Mouse (Mus musculus) intestine, postnatal 0 days (tissue): ENCODE measurements around the gene Gpr62. TPM values are rescaled to one million over a fixed set of nuclear protein-coding genes. Genes with fewer than 3 reads are reported as not detected.

Experiments used
- ATAC-seq: fragments of 200-750 bp; cut with Nextera tagmentation; 2 replicates; pipeline ENCODE4 v1.8.0; 2017; ENCODE audit warnings: mild to moderate bottlenecking, moderate TSS enrichment, moderate library complexity
- H3K27ac ChIP-seq: fragments of 300-500 bp; sonication (generic); 2 replicates; pipeline ENCODE4 v1.5.1; 2014; ENCODE audit warnings: mild to moderate bottlenecking, low read depth, low read length, moderate library complexity
- H3K27me3 ChIP-seq: fragments of 300-500 bp; sonication (generic); replicated peaks from 2 replicates; pipeline ENCODE4 v1.6.1; 2014; ENCODE audit warnings: low read length, mixed read lengths; ENCODE audit not compliant: control insufficient read depth, insufficient read depth
- H3K36me3 ChIP-seq: fragments of 300-500 bp; sonication (generic); 2 replicates; pipeline ENCODE4 v1.6.1; 2014; ENCODE audit warnings: mild to moderate bottlenecking, moderate library complexity; ENCODE audit not compliant: control insufficient read depth, insufficient read depth
- H3K4me1 ChIP-seq: fragments of 300-500 bp; sonication (generic); replicated peaks from 2 replicates; pipeline ENCODE4 v1.6.1; 2014; ENCODE audit warnings: antibody characterized with exemption, low read length, mixed read lengths; ENCODE audit not compliant: control insufficient read depth, insufficient read depth
- H3K4me2 ChIP-seq: fragments of 300-500 bp; sonication (generic); replicated peaks from 2 replicates; pipeline ENCODE4 v1.6.1; 2014; ENCODE audit warnings: low read depth, mild to moderate bottlenecking, moderate library complexity
- H3K4me3 ChIP-seq: fragments of 300-500 bp; sonication (generic); 2 replicates; pipeline ENCODE4 v1.5.1; 2014; ENCODE audit warnings: low read depth, low read length
- H3K9ac ChIP-seq: fragments of 300-500 bp; sonication (generic); 2 replicates; pipeline ENCODE4 v1.6.1; 2014; ENCODE audit warnings: mild to moderate bottlenecking, low read depth, low read length
- H3K9me3 ChIP-seq: fragments of 300-500 bp; sonication (generic); 2 replicates; pipeline ENCODE4 v1.6.1; 2016; ENCODE audit warnings: mixed run types; ENCODE audit not compliant: control insufficient read depth
- CTCF ChIP-seq: sonication (generic); IDR thresholded peaks from 2 replicates; pipeline ENCODE4 v1.5.1; 2016; ENCODE audit warnings: low read depth, mild to moderate bottlenecking, control low read depth, antibody characterized with exemption, moderate library complexity
- WGBS: fragments of 180-500 bp; shearing (Covaris S2); extraction: QIAGEN DNeasy Blood & Tissue Kit; methylation state at CpG from one replicate; pipeline ENCODE4 v1.1.7; 2014; 5-methylcytosine and 5-hydroxymethylcytosine counted together
- polyA plus RNA-seq: library from polyadenylated mRNA; unstranded; fragments of >200 nt; fragmentation: Nextera tagmentation; extraction: Ambion mirVana; gene quantifications from 2 replicates; pipeline ENCODE4 v1.2.1, GENCODE M21; 2015

The Gpr62 gene
- polyA plus RNA-seq, 1 experiment from 2014 or later, result 0.17 TPM

- no peaks in the 10 kb centered on the region for H3K27me3 ChIP-seq
- no peak for TF ChIP-seq CTCF
- H3K27ac ChIP-seq, result no peak overlapping the region
- no peak for ATAC-seq
- H3K36me3 ChIP-seq, result peaks cover 68% of the 10 kb centered on the region
- no peak overlapping the region for H3K4me2 ChIP-seq
- no peaks in the 10 kb centered on the region for H3K9me3 ChIP-seq
- no peak overlapping the region for H3K9ac ChIP-seq
- no peak overlapping the region for H3K4me3 ChIP-seq
- H3K4me1 ChIP-seq, result no peaks in the 10 kb centered on the region
- 93% methylated on average over 13 of the region's 13 CpGs for whole genome bisulfite sequencing
These were observed 15.9 kb upstream of the Gpr62 start for GRCm38 (mm10) chr9:106481676-106482075.

DNA sequence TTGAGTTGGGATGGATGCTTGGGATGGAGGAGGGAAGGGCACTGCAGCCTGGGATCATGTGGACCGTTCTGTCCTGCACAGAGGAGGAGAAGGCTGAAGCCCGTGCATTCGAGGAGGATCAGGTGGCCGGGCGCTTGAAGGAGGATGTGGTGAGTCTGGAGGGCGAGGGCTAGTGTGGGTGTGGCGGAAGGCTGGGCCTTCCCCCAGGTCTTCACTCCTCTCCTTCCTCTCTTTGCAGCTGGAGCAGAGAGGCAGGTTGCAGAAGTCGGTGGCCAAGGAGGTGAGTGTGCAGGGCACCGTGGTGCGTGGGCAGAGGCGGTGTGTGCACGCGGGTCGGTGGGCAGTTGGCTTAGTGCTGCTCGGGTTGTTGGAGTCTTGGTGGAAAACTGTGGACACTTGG is 15.3 kb upstream of the Gpr62 start:
- no peak for ATAC-seq
- WGBS, result 91% methylated on average over 15 of the region's 15 CpGs
- peaks cover 65% of the 10 kb centered on the region for H3K36me3 ChIP-seq

GRCm38 (mm10) chr9:106480541-106480940 is 14.8 kb upstream of the Gpr62 start:
- Histone ChIP-seq H3K36me3 (peaks cover 59% of the 10 kb centered on the region), H3K4me2 (no peak overlapping the region), H3K27me3 (no peaks in the 10 kb centered on the region), H3K4me3 (no peak overlapping the region), H3K9ac (no peak overlapping the region), H3K9me3 (no peaks in the 10 kb centered on the region), H3K4me1 (peaks cover 8% of the 10 kb centered on the region; the same call in 1 of the 2 replicates), H3K27ac (no peak overlapping the region)
- WGBS, result 96% methylated on average over 7 of the region's 7 CpGs
- no peak for TF ChIP-seq CTCF
- ATAC-seq, result no peak

More for the DNA sequence above, 15.3 kb upstream of the Gpr62 start:
- Histone ChIP-seq H3K4me3 (no peak overlapping the region), H3K4me2 (no peak overlapping the region), H3K9me3 (no peaks in the 10 kb centered on the region), H3K27ac (no peak overlapping the region), H3K4me1 (peaks cover 5% of the 10 kb centered on the region; the same call in 1 of the 2 replicates), H3K9ac (no peak overlapping the region), H3K27me3 (no peaks in the 10 kb centered on the region)
- TF ChIP-seq CTCF, result no peak

DNA sequence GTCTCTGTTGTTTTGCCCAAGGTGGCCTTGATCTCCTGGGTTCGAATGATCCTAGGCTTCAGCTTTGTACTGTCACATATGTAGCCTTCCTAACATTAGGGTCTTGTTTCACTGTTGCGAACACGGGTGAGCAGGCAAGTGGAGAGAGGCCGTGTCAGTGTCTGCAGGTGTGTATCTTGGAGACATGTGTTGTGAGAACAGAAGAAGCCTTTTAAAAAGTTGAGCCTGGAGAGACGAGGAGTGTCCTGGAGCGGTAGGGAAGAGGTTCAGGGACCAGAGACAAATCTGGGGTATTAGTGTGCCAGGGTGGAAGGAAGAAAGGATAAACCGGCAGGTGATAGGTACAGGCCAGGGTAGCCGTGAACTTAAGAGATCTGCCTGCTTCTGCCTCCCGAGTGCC is 12.4 kb upstream of the Gpr62 start:
- Histone ChIP-seq H3K36me3 (peaks cover 35% of the 10 kb centered on the region), H3K4me2 (peak overlapping the region; percentile 85), H3K9me3 (no peaks in the 10 kb centered on the region), H3K27ac (no peak overlapping the region), H3K27me3 (no peaks in the 10 kb centered on the region), H3K9ac (0 out of 2 replicates have a peak overlapping the region, but pooled peaks have one; percentile 55), H3K4me1 (peaks cover 8% of the 10 kb centered on the region), H3K4me3 (peak overlapping the region; percentile 58)
- WGBS, result 70% methylated on average over 9 of the region's 9 CpGs
- ATAC-seq, result no peak
- TF ChIP-seq CTCF, result no peak

- peaks cover 31% of the 10 kb centered on the region for H3K36me3 ChIP-seq
- H3K27ac ChIP-seq, result no peak overlapping the region
- no peak for TF ChIP-seq CTCF
- peak overlapping the region; percentile 85 for H3K4me2 ChIP-seq
- WGBS, result under 1% methylated on average over 16 of the region's 16 CpGs
- H3K4me1 ChIP-seq, result peaks cover 8% of the 10 kb centered on the region
- H3K4me3 ChIP-seq, result peak overlapping the region; percentile 58
- no peaks in the 10 kb centered on the region for H3K27me3 ChIP-seq
- no peak for ATAC-seq
- H3K9me3 ChIP-seq, result no peaks in the 10 kb centered on the region
- H3K9ac ChIP-seq, result peak overlapping the region; percentile 55
These were observed 11.9 kb upstream of the Gpr62 start for GRCm38 (mm10) chr9:106477649-106478048.

- Histone ChIP-seq H3K27me3 (no peaks in the 10 kb centered on the region), H3K27ac (peak within 1 kb of the TSS; percentile 46; the same call in 1 of the 2 replicates), H3K4me2 (peak within 1 kb of the TSS; percentile 85), H3K4me3 (peak within 1 kb of the TSS; percentile 58), H3K9me3 (no peaks in the 10 kb centered on the region), H3K9ac (peak within 1 kb of the TSS; percentile 55), H3K4me1 (peaks cover 8% of the 10 kb centered on the region), H3K36me3 (peaks cover 28% of the 10 kb centered on the region)
- ATAC-seq, result peak; percentile 99
- TF ChIP-seq CTCF, result peak; percentile 97
- WGBS, result under 1% methylated on average over 41 of the region's 41 CpGs
These were observed 11.3 kb upstream of the Gpr62 start, which contains the start of gene Parp3 for GRCm38 (mm10) chr9:106476924-106477484. Parp3 (minus strand) TSS chr9:106476949.
